Mouse (Mus musculus) kidney, adult 2 months (tissue): Measurements from ENCODE around the gene Akt1s1.
A peak's percentile ranks its signal among the peaks of the same experiment; 100 is the strongest.

Experiments
- CTCF ChIP-seq: fragments of 200-500 bp; conservative IDR thresholded peaks from 2 replicates; pipeline ENCODE4 v1.5.1; 2011; ENCODE audit warnings: low read depth, mild to moderate bottlenecking, control low read depth, low read length, moderate library complexity, mixed read lengths; ENCODE audit not compliant: insufficient read depth, insufficient read length
- POLR2A ChIP-seq: fragments of 200-500 bp; IDR thresholded peaks from one replicate; pipeline ENCODE4 v1.6.1; 2011; ENCODE audit warnings: low read depth, low read length, control low read depth

- TF ChIP-seq CTCF: no peak
- peak; percentile 11 for TF ChIP-seq POLR2A
Observed at GRCm38 (mm10) chr7:44900632-44901031, 51.8 kb downstream of the Akt1s1 start.
